Mouse (Mus musculus) monocyte, adult 5-6 weeks (primary cell): ENCODE measurements around the gene Lgi1. TPM values are rescaled to one million over a fixed set of nuclear protein-coding genes. Genes with fewer than 3 reads are reported as not detected.

Experiments used
- ATAC-seq: fragments of 153-309, 156-312 bp; replicated peaks from 2 replicates; pipeline ENCODE4 v1.8.0; 2017; ENCODE audit warnings: mild to moderate bottlenecking; ENCODE audit not compliant: low TSS enrichment, insufficient number of reproducible peaks, severe bottlenecking, poor library complexity, low FRiP score
- total RNA-seq: library from RNA; stranded (forward); fragments of 200-1000, 200-491, 200-594 nt; gene quantifications from 3 replicates; pipeline ENCODE4 v1.2.3, GENCODE M21; 2017

The Lgi1 gene
- total RNA-seq, 1 experiment from 2014 or later, result not detected

DNA sequence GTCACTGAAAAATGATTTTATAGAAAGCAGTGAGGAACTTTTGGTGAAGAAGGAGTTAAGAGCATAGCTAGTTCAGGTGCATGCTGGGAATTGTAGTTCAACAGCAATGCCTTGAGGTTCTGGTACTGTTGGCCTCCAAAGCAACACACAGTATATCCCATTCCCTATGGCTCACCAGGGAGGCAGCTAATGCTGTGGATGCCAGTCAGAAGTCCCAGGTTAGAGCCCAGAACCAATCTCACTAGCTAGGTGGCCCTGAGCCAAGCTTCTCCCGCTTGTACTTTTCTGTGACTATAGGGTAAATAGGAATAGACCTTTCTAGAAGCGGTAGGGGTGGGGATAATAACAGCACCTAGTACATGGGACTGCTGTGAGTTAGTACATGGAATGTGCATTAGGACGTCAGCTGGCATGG, 5.7 kb upstream of the Lgi1 start:
- ATAC-seq, result no peak

DNA sequence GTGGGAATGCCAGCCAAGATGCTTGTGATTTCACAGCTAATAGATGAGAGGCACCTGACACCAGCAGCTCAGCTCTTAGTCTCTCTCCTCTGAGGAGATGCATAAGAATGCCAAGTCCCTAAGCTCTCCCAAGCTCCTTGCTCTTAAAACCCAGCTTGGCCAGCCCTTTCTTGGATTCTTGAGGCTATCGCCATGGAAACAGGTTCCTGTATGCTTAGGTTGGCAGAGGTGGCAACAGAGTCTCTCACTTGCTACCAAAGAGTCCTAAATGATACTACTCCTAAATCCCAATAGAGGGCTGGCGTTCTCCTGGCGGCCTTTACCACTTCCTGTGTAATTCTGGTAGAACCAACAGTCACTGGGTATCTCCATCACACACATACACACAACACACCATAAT, 4.9 kb upstream of the Lgi1 start:
- no peak for ATAC-seq

GRCm38 (mm10) chr19:38260346-38260745, 4.0 kb upstream of the Lgi1 start:
- ATAC-seq, result no peak

GRCm38 (mm10) chr19:38261351-38261750, 3.0 kb upstream of the Lgi1 start:
- no peak for ATAC-seq

DNA sequence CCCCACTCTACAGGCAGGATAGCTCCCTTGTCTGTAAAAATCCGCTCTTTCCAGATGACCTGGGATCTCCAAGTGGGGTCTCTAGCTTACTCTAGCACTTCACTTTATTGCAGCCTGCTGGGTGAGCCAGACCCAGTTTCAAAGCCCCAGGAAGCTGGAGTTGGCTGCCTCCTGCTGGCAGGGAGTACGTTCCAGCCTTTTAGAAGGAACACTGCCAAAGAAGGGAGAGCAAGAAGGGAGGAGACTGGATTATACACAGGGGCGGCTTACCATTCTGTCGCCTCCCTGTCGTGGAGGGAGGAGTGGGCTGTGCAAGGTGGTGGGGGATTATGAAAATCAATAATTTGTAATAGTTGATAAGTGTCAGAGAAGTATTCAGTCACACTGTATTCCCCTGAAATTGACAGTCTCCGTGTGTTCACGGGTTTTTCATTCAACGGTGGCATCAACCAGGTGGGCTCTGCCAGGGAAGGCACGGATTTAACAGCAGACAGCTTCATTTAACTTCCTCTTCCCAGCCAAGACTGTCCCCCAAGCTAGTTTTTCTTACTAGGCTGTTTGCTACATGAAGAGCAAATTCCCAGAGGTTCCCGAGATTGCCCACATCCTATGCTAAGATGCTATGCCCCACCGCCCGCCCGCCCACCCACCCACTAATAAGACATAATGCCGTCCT, 369 bp upstream of the Lgi1 start:
- ATAC-seq, result no peak

- ATAC-seq, result no peak
Measured at GRCm38 (mm10) chr19:38265767-38266166, 1.4 kb downstream of the Lgi1 start.

DNA sequence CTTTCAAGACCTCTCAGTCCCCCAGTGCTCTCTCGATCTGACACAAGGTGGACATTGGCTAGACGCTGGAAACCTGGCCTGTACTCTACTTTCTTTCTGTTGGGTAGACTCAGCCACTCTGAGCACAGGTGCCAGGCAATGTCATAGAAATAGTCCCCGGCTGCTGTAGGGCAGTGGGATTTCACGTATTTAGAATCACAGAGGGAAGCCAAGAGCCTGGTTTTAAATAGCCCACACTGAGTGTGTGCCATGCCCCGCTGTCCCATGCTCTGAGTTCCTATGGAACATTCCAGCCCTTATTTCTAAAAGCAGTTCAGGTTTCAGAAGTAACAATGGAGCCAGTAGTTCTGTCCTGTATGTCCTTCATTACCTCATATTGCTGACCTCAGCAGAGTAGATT, 3.1 kb downstream of the Lgi1 start:
- ATAC-seq, result no peak

DNA sequence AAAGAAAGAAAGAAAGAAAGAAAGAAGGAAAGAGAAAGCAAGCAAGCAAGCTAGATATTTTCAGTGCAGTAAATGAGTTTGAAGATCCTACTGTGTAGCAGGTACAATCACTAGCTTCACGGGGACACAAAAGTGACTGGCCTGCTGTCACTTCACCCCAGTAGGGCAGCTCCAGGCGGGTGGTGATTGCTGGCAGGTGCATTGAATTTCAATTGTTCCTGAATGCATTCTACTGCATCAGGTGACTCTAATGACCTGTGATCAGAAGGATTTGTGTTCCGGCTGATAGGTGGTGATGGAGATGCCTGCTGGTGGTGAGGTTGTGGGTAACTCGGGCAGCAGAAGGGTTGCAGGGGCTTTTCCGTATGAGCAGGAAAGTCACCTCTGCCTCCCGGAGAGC, 6.7 kb downstream of the Lgi1 start:
- ATAC-seq, result no peak

- no peak for ATAC-seq
Measured at GRCm38 (mm10) chr19:38273820-38274219, 9.5 kb downstream of the Lgi1 start.

DNA sequence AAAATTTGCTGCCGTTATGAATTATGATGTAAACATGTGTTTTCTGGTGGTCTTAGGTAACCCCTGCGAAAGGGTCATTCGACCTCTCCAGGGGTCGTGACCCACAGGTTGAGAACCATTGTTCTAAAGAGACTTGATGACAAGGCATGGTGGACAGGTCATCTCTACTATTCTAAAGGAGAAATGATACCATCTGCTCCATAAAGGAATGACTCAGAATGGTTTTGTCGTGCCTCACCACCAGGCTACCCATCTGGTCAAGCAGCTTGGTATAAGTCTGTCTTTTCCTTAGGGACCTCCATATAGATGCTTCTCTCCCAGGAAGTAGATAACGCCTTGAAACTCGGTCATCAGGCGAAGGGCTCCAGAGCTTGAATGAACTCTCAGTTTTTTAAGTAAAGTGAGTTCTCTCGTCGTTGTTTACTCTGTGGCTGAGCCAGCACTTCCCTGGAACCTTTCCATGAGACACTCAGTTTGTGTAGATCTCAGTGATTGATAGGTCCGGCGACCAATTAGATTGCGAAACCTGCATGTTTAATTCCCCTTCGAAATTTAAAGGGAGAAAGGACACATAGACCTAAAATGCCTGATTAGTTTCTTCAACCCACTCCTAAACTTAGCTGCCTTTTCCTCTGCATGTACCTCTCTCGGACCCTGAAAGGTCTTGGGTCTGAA, 10.5 kb downstream of the Lgi1 start:
- no peak for ATAC-seq

DNA sequence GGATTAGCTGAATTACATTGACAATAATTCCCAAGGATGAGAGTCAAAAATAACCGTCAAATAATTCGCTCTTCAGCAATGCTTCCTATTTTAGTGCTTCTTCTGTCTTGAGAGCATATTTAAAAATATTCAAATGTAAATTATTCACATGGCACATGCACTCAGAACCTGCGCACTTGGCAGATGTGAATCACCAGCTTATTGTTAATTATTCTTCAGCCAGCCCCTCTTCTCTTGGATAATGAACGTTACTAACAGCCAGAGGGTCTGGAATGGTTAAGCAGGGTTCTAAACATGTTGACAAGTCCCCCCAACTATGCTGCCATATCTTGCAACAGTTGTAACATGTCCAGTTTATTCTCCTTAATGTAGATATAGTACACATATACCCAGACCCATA, 11.9 kb downstream of the Lgi1 start:
- ATAC-seq, result no peak

DNA sequence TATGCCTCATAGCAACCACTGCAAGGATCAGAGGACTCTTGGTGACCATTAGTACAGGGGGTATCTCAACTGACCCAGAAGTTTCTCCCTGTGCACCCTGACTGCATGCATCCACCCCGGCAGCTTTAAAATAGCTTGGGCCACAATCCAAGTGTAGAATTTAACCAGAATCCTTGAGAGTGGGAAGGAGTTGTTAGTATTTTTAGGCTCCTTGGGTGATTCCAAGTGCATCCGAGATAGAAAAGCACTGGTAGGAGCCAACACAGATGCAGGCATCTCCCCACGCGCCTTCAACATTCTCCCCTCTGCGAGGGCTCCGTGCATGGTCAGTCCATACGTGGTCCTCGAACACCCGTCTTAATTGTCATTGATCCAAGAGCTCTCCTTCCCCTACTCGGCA, 15.9 kb downstream of the Lgi1 start:
- no peak for ATAC-seq

DNA sequence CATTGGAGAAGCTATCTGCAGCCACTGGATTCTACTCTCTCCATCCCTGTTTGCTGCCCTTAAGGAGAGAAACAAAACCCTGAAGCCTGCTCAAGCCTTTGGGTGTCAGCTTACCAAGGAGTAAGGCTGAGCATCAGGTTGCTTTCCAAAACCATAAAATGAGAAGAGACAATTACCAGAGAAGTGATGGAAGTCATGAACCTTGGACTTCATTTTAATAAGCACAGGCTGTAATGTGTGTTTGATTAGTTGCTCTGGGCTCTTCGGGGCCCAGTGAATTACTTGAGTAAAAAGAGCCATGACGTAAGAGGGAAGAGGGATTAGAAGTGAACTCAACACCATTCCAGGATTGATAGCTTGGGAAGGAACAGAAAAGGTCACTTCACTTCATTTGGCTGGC, 18.1 kb downstream of the Lgi1 start:
- ATAC-seq, result no peak

- ATAC-seq, result no peak
Measured at GRCm38 (mm10) chr19:38288556-38288955, 24.2 kb downstream of the Lgi1 start.

DNA sequence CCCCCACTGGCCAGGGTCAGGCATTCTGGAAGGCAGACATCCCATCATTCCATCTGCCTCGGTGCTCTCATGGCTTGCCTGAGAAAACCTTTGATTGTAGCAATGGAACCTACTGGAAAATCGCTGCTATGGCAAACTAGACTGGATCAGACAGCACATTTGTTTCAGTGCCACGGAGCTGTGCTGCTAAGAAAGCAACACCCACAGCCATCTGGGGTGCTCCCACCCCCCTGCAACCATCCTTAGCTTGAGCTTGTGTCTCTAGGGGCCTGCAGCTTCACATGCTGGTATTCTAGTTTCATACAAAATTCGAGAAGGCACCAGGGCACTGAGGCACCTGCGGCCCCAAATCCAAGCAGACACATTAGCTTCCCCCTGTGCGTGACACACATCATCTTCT, 27.1 kb downstream of the Lgi1 start:
- no peak for ATAC-seq

- no peak for ATAC-seq
Measured at GRCm38 (mm10) chr19:38298018-38298626, 33.8 kb downstream of the Lgi1 start.

DNA sequence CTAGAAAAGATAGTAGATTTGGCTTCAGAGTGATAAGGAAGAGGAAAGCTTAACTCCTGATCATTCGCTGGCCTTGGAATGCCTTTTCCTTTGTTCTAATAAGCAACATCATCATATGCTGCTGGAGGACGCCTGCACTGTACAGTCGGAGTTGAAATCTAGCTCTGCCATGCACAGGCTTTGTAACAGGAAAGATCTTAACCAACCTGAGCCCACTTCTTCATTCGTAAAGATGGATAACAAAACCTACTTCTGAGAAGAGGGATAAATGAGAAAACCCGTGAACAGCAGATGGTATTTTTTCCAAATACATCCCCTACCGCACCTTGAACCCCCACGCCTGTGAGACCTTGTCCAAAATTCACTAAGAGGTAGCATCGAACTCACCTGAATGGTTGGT, 43.8 kb downstream of the Lgi1 start:
- ATAC-seq, result no peak

DNA sequence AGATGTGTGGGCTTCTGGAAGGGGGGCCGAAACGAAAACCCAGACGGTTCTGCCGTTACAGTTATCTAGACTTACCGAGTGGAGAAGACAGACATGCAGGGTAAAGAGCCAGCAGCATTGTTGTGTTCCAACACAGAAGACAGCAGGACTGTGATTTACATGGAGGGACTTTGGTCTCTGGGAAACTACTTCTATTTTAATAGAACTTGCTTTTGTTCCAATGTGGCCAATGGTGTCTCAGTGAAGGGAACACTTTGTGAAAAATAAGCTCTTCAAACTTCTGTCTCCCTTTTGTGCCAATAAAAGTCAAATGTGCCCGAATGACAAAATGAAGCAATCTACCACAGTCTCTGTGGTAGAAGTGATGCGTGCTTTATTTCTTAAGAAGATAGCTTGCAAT, 50.8 kb downstream of the Lgi1 start:
- ATAC-seq, result no peak

GRCm38 (mm10) chr19:38316602-38317313, 52.4 kb downstream of the Lgi1 start:
- ATAC-seq, result no peak

GRCm38 (mm10) chr19:38318308-38318707, 54.0 kb downstream of the Lgi1 start:
- ATAC-seq, result no peak
